Mouse (Mus musculus) MEL (cell line): ENCODE measurements at regions not wholly inside any gene's neighbourhood (a gene's known extent, or its start where the extent isn't known, plus 50 kb on each side); places are given as distances from the start of the nearest gene placed in this dataset.

Experiments used
- DNase-seq: peaks from one replicate; pipeline ENCODE4 v3.0.0; 2011; ENCODE audit warnings: low read depth, low spot score
- H3K27ac ChIP-seq: 2 replicates; pipeline ENCODE4 v1.5.1; 2012; ENCODE audit warnings: low read depth, mild to moderate bottlenecking, control low read depth, low read length, moderate library complexity; ENCODE audit not compliant: control insufficient read depth
- H3K27me3 ChIP-seq, 2 experiments: fragments of 150-350 bp in 1 of 2; sonication (generic) in 1 of 2; 2 replicates each; pipeline ENCODE4 v1.6.1; 2012; ENCODE audit warnings: low read length in 2 of 2, mild to moderate bottlenecking in 2 of 2, improper control_type of control experiment in 1 of 2, moderate library complexity in 1 of 2; ENCODE audit not compliant: insufficient read depth in 2 of 2, control insufficient read depth in 1 of 2
- H3K36me3 ChIP-seq, 2 experiments: 2 replicates each; pipeline ENCODE4 v1.6.1; 2012 to 2014; ENCODE audit warnings: low read length in 2 of 2, improper control_type of control experiment in 1 of 2, inconsistent platforms in 1 of 2, mild to moderate bottlenecking in 1 of 2; ENCODE audit not compliant: insufficient read depth in 2 of 2, control insufficient read depth in 1 of 2
- H3K4me1 ChIP-seq, 2 experiments: fragments of 150-350 bp in 1 of 2; sonication (generic) in 1 of 2; 2 replicates each; pipeline ENCODE4 v1.6.1; 2012; ENCODE audit warnings: low read length in 2 of 2, improper control_type of control experiment in 1 of 2, mild to moderate bottlenecking in 1 of 2; ENCODE audit not compliant: insufficient read depth in 2 of 2, control insufficient read depth in 1 of 2
- H3K4me3 ChIP-seq, 2 experiments: fragments of 150-350 bp in 1 of 2; sonication (generic) in 1 of 2; 2 replicates each; pipeline ENCODE4 v1.5.1; 2012; ENCODE audit warnings: low read depth in 2 of 2, low read length in 2 of 2, mild to moderate bottlenecking in 2 of 2, moderate library complexity in 2 of 2, control low read depth in 1 of 2, improper control_type of control experiment in 1 of 2; ENCODE audit not compliant: control insufficient read depth in 1 of 2, insufficient read depth in 1 of 2
- H3K79me2 ChIP-seq: 2 replicates; pipeline ENCODE4 v1.6.1; 2012; ENCODE audit warnings: mild to moderate bottlenecking, low read length, moderate library complexity; ENCODE audit not compliant: control insufficient read depth, poor library complexity, insufficient read depth
- H3K9ac ChIP-seq: 2 replicates; pipeline ENCODE4 v1.6.1; 2012; ENCODE audit warnings: low read depth, mild to moderate bottlenecking, control low read depth, low read length, moderate library complexity; ENCODE audit not compliant: control insufficient read depth, poor library complexity, severe bottlenecking
- H3K9me3 ChIP-seq: fragments of 150-350 bp; sonication (generic); replicated peaks from 2 replicates; pipeline ENCODE4 v1.6.1; 2012; ENCODE audit warnings: mild to moderate bottlenecking, low read length, improper control_type of control experiment, moderate library complexity; ENCODE audit not compliant: insufficient read depth
- BHLHE40 ChIP-seq: IDR thresholded peaks from 2 replicates; pipeline ENCODE4 v1.6.1; 2012; ENCODE audit warnings: low read depth, mild to moderate bottlenecking, inconsistent platforms, low read length, improper control_type of control experiment, borderline replicate concordance
- CHD2 ChIP-seq: IDR thresholded peaks from 2 replicates; pipeline ENCODE4 v1.6.1; 2011; ENCODE audit warnings: low read length, improper control_type of control experiment
- CTCF ChIP-seq, 3 experiments: IDR thresholded peaks in 2 of 3; conservative IDR thresholded peaks in 1 of 3; 2 replicates each; pipeline ENCODE4 v1.5.1; 2011 to 2012; ENCODE audit warnings: low read length in 3 of 3, low read depth in 2 of 3, mild to moderate bottlenecking in 2 of 3, improper control_type of control experiment in 1 of 3, inconsistent platforms in 1 of 3, mixed read lengths in 1 of 3, moderate library complexity in 1 of 3; ENCODE audit not compliant: control insufficient read depth in 1 of 3, insufficient read depth in 1 of 3, poor library complexity in 1 of 3, severe bottlenecking in 1 of 3
- KAT2A ChIP-seq: conservative IDR thresholded peaks from 2 replicates; pipeline ENCODE4 v1.6.1; 2012; ENCODE audit warnings: low read depth, low read length, improper control_type of control experiment, inconsistent platforms
- MAX ChIP-seq: IDR thresholded peaks from 2 replicates; pipeline ENCODE4 v1.6.1; 2011; ENCODE audit warnings: low read length, improper control_type of control experiment
- MAZ ChIP-seq: IDR thresholded peaks from 2 replicates; pipeline ENCODE4 v1.6.1; 2012; ENCODE audit warnings: low read depth, mild to moderate bottlenecking, inconsistent platforms, low read length, improper control_type of control experiment
- MEF2A ChIP-seq: IDR thresholded peaks from 2 replicates; pipeline ENCODE4 v1.6.1; 2014; ENCODE audit warnings: low read depth, mild to moderate bottlenecking, inconsistent platforms, low read length, improper control_type of control experiment; ENCODE audit not compliant: poor library complexity, insufficient replicate concordance, severe bottlenecking; ENCODE audit errors: extremely low read depth
- MXI1 ChIP-seq: IDR thresholded peaks from 2 replicates; pipeline ENCODE4 v1.6.1; 2011; ENCODE audit warnings: mild to moderate bottlenecking, low read depth, low read length, improper control_type of control experiment
- MYC ChIP-seq: IDR thresholded peaks from 2 replicates; pipeline ENCODE4 v1.6.1; 2011; ENCODE audit warnings: low read depth, mild to moderate bottlenecking, low read length, improper control_type of control experiment, moderate library complexity
- NRF1 ChIP-seq: IDR thresholded peaks from 2 replicates; pipeline ENCODE4 v1.6.1; 2014; ENCODE audit warnings: low read depth, mild to moderate bottlenecking, inconsistent platforms, low read length, improper control_type of control experiment, moderate library complexity; ENCODE audit not compliant: poor library complexity, insufficient read depth, severe bottlenecking
- POLR2A ChIP-seq, 2 experiments: IDR thresholded peaks; 2 replicates each; pipeline ENCODE4 v1.6.1; 2011 to 2012; ENCODE audit warnings: low read length in 2 of 2, mild to moderate bottlenecking in 2 of 2, control low read depth in 1 of 2, improper control_type of control experiment in 1 of 2, low read depth in 1 of 2, moderate library complexity in 1 of 2; ENCODE audit not compliant: control insufficient read depth in 1 of 2, insufficient read depth in 1 of 2, poor library complexity in 1 of 2
- POLR2AphosphoS5 ChIP-seq: IDR thresholded peaks from 2 replicates; pipeline ENCODE4 v1.6.1; 2012; ENCODE audit warnings: low read depth, borderline replicate concordance, mild to moderate bottlenecking, inconsistent platforms, low read length, moderate library complexity, mixed read lengths
- RAD21 ChIP-seq: IDR thresholded peaks from 2 replicates; pipeline ENCODE4 v1.6.1; 2011; ENCODE audit warnings: mild to moderate bottlenecking, low read depth, low read length, improper control_type of control experiment
- SMC3 ChIP-seq: IDR thresholded peaks from 2 replicates; pipeline ENCODE4 v1.6.1; 2011; ENCODE audit warnings: low read depth, low read length, improper control_type of control experiment
- TCF12 ChIP-seq: IDR thresholded peaks from 2 replicates; pipeline ENCODE4 v1.6.1; 2014; ENCODE audit warnings: low read depth, mild to moderate bottlenecking, inconsistent platforms, low read length, improper control_type of control experiment, moderate library complexity
- UBTF ChIP-seq: IDR thresholded peaks from 2 replicates; pipeline ENCODE4 v1.6.1; 2012; ENCODE audit warnings: low read depth, mild to moderate bottlenecking, inconsistent platforms, low read length, improper control_type of control experiment, moderate library complexity, borderline replicate concordance; ENCODE audit not compliant: insufficient read depth
- USF1 ChIP-seq: IDR thresholded peaks from 2 replicates; pipeline ENCODE4 v1.6.1; 2014; ENCODE audit warnings: low read depth, mild to moderate bottlenecking, inconsistent platforms, low read length, improper control_type of control experiment, moderate library complexity
- ZMIZ1 ChIP-seq: IDR thresholded peaks from 2 replicates; pipeline ENCODE4 v1.6.1; 2012; ENCODE audit warnings: low read depth, mild to moderate bottlenecking, inconsistent platforms, low read length, improper control_type of control experiment, moderate library complexity
- ZNF384 ChIP-seq: IDR thresholded peaks from 2 replicates; pipeline ENCODE4 v1.6.1; 2012; ENCODE audit warnings: low read depth, mild to moderate bottlenecking, inconsistent platforms, low read length, improper control_type of control experiment

GRCm38 (mm10) chr13:115856632-115857031 is 452.9 kb downstream of the Isl1 start:
- H3K36me3 ChIP-seq, result no peaks in the 10 kb centered on the region
- H3K4me1 ChIP-seq, result no peaks in the 10 kb centered on the region
- no peaks in the 10 kb centered on the region for H3K79me2 ChIP-seq
- no peaks in the 10 kb centered on the region for H3K27me3 ChIP-seq
- H3K9me3 ChIP-seq, result no peaks in the 10 kb centered on the region
- no peak for DNase-seq
- no peak overlapping the region for H3K9ac ChIP-seq
- TF ChIP-seq POLR2AphosphoS5 (no peak), ZNF384 (no peak)
- no peak overlapping the region for H3K4me3 ChIP-seq
- no peak overlapping the region for H3K27ac ChIP-seq

- Histone ChIP-seq H3K27me3 (no peaks in the 10 kb centered on the region), H3K36me3 (no peaks in the 10 kb centered on the region), H3K4me1 (no peaks in the 10 kb centered on the region), H3K9me3 (no peaks in the 10 kb centered on the region), H3K9ac (no peak overlapping the region), H3K79me2 (no peaks in the 10 kb centered on the region), H3K4me3 (no peak overlapping the region), H3K27ac (no peak overlapping the region)
- TF ChIP-seq MXI1 (no peak), CHD2 (no peak), UBTF (no peak), TCF12 (no peak), ZMIZ1 (no peak), MAX (no peak), POLR2A (IDR thresholded peaks at IDR 0.05; ENCODE audit: control insufficient read depth in 1 of 2, insufficient read depth in 1 of 2, low read depth in 1 of 2, low read length in 2 of 2, poor library complexity in 1 of 2) (no peak), CTCF (IDR thresholded peaks at IDR 0.05 in 2 of 3, conservative IDR thresholded peaks at IDR 0.05 in 1 of 3; ENCODE audit: control insufficient read depth in 1 of 3, insufficient read depth in 1 of 3, low read depth in 2 of 3, low read length in 3 of 3, poor library complexity in 1 of 3, severe bottlenecking in 1 of 3) (no peak), ZNF384 (no peak), RAD21 (no peak), NRF1 (no peak), MYC (no peak), MAZ (no peak), MEF2A (no peak)
- DNase-seq, result no peak
Measured at GRCm38 (mm10) chr13:115852689-115853356, 456.7 kb downstream of the Isl1 start.

GRCm38 (mm10) chr13:115843121-115843520 is 466.4 kb downstream of the Isl1 start:
- H3K4me3 ChIP-seq, result no peak overlapping the region
- no peaks in the 10 kb centered on the region for H3K9me3 ChIP-seq
- H3K27me3 ChIP-seq, result no peaks in the 10 kb centered on the region
- no peaks in the 10 kb centered on the region for H3K36me3 ChIP-seq
- H3K9ac ChIP-seq, result no peak overlapping the region
- H3K27ac ChIP-seq, result no peak overlapping the region
- H3K79me2 ChIP-seq, result no peaks in the 10 kb centered on the region
- H3K4me1 ChIP-seq, result no peaks in the 10 kb centered on the region
- no peak for TF ChIP-seq USF1
- no peak for TF ChIP-seq KAT2A
- TF ChIP-seq MAZ, result no peak
- no peak for TF ChIP-seq BHLHE40
- TF ChIP-seq SMC3, result no peak
- DNase-seq, result no peak
